Mouse (Mus musculus) ZHBTc4 (cell line): ENCODE measurements around the gene Immp2l.

ENCODE experiments used
- DNase-seq: peaks from one replicate; pipeline ENCODE4 v3.0.0-alpha.2; 2011; ENCODE audit warnings: low read depth, low spot score

Gene Immp2l

DNA sequence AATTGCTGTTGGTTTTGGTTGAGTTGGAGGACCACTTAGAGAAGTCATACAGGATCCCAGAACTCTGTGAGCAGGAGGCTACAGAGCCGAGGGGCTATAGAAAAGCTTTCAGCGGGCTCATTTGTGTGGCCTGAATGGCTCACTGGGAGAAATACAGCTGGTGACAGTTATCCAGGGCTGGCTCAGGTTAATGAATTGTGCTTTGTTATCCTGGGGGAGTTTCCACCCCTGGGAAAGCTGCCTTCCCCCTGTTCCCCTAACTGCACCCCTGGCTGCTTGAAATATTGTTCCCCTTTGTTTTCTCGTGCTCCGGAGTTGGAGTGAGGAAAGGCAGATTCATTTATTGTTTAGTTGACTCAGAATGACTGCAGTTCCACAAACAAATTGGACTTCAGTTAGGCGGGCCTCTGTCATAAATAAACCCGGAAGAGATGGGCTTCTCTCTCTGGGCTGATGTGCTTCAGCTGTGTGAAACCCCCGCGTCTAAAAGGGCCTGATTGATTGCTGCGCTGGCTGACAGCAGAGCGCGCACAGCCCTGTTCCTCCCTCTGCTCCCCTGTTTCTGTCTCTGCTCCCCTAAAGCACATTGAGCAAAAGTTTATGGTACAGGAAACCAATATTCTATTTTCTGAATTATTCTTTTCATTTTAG lies 291.0 kb downstream of the Immp2l start:
- DNase-seq = no peak

DNA sequence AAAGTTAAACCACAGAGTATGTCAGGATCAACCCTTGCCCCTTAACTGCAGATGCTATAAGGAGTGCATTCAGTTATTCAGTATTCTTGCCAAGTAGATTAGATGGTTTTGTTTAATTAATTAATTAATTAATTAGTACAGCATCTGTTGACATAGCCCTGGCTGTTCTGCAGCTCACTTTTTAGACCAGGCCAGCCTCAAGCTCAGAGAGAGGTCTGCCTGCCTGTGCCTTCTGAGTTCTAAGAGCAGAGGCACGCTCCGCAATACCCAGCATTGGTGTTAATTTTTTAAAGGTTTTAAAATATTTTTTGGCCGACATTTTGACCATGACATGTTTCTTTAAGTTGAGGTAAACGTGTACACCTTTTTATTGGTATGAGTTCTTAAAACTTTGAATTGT lies 292.0 kb downstream of the Immp2l start:
- DNase-seq = no peak

DNA sequence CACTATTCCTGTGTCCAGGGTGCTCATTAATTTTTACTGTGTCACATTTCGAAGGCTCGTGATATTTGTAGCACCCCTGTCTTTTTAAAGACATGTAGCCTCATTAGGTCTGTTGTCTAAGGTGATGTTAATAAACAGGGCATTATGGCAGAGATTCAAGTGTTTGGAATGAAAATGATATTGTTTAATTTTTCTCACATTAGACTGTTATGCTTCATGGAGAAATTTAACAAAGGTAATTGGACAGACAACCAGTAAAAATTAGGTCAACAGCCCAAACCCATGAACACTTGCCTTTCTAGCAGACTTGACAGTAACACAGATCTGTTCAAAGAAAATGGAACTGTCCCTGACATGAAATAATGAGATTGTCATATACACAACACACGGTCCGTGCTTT lies 292.5 kb downstream of the Immp2l start:
- DNase-seq = no peak

DNA sequence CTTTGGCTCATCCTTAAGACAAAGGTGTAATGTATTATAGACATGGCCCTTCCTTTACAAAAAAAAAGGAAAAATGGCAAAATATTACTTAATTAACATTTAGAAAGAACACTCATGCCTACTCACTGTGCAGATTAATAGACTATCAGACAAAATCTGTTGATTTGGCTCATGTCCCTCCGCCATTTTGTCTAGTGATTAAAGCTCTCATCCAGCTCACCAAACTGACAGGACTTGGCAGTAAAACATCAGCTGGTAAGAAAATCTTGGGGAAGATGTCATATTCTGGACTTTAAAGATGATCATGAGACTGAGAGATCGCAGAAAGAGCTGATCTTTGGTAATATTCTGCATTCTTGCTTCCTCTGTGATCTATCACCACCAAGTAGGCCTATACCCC lies 293.5 kb downstream of the Immp2l start:
- DNase-seq = no peak

DNA sequence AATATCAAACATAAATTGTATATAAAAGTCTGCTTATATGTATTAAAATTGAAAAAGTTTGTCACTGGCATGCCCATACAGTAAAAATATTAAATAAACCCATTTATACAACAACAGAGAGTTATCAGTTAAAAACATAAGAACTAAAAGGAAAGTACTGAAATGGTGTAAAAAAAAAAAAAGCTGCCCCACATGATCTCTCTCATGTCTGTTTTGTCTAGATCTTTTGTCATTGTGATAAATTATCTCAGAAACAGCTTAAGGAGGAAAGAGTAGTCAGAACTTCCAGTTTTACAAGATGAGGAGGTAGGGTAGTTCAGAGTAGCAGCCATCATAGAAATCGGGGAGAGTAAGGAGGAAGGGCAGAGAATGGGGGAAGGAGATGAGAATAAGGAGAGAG lies 298.1 kb downstream of the Immp2l start:
- DNase-seq = no peak

DNA sequence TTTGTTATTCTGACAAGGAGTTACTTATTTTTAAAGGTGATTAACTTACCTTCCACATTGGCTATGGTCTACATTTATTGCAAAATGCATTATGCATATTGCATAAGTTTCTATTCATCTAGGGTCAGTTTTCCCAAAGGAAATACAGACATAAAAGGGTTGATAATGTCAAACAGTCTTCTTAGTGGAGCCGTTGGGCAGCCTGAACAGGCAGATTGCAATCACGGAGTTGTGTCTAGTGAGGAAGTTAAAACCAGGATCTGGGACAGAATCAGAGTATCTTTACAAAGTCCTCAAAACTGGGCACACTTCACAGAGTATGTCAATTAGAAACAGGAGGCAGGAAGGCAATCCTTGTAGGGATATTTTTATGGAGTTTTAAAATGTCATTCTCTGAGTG lies 300.5 kb downstream of the Immp2l start:
- DNase-seq = no peak

DNA sequence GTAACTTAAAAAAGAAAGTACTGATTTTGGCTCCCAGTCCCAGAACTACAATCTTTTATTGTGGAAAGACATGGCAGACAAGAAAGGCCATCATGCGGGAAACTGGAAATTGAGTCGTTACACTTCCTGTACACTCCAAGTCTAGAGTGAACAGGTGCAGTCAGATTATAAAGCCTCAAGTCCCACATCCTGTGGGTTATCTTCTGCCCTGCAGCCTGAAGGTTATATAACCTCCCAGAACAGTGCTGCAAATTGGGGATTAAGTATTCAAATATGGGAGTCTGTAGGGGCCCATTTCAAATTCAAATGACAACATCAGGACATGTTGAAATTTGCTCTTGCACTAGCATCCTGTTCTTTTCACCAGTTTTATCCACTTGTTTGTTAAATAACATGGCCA lies 301.9 kb downstream of the Immp2l start:
- peak; percentile 2 for DNase-seq

DNA sequence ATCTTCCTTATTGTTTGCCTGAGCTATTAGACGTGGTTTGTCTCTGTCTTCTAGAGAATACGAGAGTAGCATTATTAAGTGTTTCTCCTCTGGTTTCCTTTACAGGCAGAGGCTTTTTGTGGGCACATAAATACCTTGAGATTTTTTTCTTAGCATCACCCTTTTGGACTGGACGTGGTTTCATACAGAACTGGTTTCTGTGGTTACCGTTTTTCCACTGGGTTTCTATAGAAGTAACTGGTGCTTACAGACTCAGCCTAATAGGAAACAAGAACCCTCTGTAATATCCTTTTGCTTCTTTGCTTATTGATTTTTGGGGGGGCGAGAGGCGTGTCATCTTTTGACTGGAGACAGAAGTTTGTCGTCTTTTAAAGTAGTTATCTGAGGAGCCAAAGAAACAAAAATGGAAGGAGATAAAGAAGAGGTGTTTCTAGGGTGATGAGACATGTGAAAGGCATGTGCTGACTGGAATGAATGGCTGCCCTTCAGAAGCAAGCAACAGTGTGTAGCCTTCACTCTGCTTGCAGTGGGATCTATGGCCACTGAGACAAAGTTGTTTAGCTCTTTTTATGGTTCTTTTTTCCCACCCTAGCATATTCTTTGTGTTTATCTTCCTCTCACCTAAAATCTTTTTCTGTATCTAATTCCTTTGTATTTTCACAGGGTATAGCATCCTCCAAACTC lies 307.2 kb downstream of the Immp2l start:
- no peak for DNase-seq

DNA sequence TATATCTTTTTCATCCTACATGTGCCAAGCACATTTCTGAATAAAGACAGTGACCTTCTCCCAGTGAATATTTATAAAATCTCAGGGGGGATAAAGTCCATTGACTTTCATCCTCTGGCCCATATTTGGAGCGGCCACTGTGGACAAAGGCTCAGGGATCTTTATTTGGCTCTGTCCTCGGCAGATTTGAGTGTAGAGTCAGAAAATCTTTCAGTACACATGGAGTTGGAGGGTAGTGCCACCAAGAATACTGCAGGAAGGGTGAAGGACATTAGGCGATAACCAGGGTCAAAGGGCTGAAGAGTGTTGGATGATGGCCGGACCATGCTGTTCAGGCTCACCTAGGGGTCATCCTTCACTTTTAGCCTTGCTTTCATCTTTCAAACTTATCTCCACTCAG lies 321.7 kb downstream of the Immp2l start:
- no peak for DNase-seq

DNA sequence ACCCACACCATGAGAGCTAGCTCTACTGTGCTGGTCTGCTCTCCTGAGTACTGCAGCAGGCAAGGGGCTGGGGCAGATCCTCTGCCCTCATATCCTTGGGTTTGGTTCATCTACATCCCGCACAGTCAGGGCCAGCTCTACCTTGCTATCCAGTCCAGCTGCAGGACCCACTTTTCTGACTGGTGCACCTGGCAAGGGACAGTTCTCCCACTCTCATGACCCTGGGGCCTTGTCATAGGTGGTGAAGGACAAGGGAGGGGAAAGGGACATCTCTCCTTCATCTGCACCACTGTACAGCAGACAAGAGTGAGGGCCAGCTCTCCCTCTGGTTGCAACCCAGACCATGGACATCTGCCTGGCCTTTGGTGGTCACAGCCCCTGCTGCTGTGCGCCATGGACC lies 323.6 kb downstream of the Immp2l start:
- no peak for DNase-seq

DNA sequence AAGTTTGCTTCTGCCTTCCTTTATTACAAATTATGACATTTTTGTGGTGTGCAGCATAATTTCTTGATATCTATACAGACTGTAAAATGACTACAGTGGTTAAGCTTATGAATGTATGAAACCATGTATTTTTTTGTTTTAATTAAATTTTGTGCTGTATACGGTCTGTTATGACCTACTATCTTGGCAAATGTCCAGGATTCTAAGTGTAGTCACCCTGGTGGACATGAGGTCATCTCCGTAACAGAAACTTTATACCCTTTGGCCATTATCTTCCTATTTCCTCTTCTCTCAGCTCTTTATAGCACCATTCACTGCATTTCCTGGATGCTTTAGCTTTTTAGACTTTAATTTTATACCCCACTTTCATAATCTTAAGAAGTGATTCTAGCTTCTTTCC lies 325.5 kb downstream of the Immp2l start:
- DNase-seq = no peak

DNA sequence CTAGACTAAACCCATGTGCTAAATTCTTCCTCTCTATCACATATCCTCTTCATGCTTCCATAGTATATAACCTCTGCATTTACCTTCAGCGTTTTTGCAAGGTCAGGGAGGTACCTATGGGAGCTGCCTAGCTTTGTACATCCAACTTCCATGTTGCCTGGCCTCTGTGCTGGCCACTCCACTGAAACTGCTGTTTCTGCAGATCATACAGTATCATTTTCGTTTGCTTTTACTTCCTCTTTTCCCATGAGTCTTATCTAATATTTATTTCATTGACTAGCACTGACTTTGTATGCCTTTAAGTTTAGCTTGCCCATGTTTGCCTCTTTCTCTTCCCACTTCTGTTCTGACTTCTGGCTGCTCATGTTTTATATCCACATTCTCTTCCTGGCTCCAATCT lies 325.9 kb downstream of the Immp2l start:
- DNase-seq = no peak

DNA sequence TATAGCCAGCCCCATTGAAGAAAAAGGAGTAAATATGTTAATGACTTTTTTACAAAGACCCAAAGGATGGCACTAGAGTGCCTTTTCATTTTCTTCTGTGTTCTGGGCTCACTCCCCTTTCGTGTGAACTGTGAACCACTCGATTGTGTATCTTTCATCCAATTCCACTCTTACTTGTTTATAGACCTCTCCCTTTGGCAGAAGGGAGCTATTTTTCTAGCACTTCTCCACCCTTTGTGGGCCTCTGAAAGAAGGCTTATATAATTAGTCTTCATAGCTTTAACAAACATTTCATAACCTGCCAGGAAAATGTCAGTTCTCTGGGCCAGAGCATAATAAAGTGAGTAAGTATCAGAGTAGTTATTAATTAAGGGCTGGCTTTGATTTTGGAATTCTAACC lies 327.4 kb downstream of the Immp2l start:
- no peak for DNase-seq

DNA sequence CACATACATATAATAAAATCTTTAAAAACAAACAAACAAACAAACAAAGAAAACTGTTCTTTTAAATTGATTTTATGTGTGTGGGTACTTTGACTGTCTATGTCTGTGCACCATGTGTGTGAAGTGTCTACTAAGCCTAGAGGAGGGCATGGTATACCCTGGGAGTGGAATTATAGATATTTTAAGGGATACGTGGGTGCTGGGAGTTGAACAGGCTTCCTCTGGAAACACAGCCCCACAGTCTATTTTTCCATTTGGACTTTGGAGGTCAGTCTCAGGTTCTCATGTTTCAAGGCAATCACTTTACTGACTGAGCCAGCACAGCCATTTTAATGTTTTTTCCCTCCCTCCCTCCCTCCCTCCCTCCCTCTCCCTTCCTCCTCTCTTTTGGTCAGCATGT lies 331.0 kb downstream of the Immp2l start:
- no peak for DNase-seq

DNA sequence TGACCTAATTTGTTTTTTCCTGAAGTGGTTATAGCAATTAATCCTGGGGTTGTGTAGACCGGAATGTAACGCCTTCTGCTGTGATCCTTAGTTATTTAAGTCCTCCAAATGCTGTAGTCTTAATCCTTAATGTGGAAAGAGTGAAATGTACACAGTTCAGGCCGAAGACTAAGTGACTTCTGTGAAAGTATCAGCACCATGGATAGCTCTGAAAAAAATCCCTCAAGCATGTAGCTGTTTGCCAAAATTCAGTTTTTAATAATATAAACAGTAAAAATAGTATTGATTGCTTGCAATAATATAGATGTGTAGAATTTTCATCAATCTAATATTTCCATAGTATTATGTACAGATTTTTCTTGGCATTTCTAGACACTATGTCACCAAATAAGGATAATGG lies 332.1 kb downstream of the Immp2l start:
- no peak for DNase-seq

DNA sequence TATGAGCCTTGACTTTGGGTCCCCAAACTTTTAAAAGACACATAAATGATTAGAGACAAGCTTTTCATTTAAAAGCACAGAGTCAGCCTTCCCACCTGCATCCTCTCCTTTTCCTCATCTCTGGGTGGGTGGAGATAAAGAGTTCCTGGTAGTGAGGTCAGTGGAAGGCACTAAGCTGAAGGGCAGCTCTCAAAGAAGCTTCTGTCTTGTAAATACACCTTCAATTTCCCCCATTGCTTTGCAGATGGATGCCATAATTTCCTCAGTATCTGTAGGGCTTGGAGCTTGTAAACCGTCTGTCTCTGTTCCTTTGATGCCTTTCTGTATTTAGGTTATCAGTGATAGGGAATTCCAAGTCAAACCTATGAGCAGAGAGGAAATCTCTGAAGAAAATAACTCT lies 362.8 kb downstream of the Immp2l start:
- DNase-seq = peak; percentile 78

DNA sequence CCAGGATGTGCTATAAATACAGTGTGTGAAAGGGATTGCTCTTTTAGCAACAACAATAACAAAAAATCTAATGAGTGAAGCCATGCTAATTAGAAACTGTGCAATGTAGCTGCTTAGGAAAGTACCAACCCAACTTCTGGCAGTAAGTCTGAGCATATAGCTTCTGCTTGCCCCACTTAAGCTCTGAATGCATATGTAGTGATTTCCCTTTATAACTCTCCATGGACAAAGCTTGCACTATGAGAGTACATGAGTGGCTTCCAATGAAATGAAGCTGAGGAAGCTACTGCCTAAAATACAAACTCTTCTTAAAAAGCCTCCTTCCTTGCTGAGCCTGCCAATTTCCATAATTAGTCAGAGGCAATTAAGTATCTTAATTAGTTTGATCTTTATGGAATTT lies 370.3 kb downstream of the Immp2l start:
- DNase-seq = no peak

DNA sequence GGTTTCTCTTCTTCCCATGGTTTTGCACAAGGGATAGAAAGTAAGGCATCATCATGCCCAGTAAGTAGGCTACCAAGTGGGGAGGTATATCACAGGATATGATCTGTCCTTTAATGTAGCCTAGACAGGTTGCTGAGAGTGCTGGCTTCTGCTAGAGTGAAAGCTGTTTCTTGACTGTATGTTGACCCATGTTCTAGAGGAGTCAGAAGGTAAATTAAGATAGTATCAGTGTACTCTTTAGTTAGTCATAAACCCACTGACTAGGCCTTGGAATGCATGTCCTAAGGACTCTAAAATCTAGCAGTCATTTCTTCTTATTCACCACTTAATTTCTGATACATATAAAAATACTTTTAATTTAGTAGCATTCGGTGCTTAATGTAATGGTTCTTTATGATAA lies 377.2 kb downstream of the Immp2l start:
- DNase-seq = no peak

DNA sequence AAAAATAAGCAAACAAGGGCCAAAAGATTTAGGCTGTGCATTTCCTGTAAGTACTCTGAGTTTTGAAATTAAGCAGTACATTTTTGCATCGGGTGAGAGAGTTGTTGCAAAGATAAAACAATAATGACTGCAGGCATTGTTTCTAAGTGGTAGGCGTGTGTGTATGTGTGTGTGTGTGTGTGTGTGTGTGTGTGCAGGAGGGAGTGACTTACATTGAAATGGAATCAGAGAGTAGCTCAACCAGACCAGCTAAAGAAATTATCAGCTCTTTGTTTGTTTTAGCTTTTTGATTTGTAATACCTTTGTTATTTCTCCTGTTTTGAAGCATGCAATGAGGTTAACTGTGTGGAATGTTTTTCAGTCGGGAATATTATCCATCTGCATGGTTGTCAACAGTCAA lies 378.0 kb downstream of the Immp2l start:
- DNase-seq = no peak

DNA sequence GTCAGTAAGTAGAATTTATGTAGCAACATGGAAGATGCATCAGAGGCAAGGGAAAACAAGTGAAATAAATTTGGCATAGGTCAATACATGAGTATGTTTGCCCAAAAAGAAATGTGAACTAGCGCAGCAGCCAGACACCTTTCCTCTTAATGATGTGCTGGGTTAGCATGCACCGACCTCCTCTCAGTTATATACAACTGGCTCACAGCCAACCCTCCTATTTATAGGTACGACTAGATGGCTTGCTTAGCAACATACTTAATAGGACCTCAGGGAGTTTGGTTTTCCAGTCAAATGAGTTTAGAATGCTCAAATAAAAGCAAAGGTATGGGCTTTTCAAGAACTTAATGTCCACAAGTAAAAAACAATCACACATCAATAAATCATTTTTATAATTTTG lies 385.5 kb downstream of the Immp2l start:
- no peak for DNase-seq

DNA sequence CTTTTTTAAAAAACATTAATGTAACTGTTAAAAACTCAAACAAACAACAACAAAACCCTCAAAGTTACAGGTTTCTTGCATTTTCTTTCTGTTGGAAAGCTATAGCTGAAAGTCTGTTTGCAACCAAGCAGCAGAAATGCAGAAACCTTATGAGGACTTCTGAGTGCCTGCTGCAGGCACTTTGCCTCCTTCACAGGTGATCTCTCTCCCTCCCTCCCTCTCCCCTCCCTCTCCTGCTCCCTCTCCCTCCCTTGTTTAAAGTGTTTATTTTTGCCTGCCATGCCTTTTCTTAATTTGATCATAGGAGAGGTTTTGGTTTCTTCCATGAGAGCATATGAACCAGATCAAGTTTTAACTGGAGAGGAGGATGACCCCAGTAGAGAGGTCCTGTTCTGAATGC lies 392.7 kb downstream of the Immp2l start:
- no peak for DNase-seq

DNA sequence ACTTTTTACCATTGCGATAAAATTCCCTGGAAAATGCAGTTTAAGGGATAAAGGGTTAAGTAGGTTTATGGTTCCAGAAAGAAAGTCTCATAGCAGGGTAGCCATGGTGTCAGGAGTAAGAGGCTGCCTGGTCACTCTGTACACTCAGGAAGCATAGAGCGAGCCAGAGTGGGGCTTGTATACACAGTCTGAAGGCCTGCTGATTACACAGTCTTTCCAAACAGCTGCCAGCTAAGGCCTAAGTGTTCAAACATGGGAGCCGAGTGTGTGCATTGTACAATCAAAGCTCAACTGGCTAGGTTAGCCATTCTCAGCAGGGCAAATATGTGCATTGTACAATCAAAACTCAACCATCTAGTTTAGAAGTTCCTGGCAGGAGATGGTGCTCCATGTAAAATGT lies 393.2 kb downstream of the Immp2l start:
- DNase-seq = no peak

DNA sequence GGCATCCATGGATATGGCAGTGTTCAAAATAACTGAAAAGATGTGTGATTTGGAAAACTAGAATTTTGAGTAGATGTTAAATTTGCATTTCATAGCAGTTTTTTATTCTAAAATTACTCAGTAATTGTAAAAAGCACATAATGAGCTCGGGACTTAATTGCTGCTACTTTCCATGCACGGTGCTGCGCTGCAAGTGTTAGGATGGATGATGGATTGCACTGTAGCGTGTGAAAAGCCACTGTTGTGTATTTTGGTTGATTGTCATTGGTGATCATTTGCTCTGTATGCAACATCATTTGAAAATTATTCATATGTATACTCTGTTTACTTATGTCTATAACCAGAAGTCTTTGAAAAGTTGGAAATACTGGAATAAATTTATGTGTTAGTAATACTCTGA lies 394.1 kb downstream of the Immp2l start:
- DNase-seq = no peak
